Mouse (Mus musculus) liver, adult (tissue): ENCODE measurements at regions not wholly inside any gene's neighbourhood (a gene's known extent, or its start where the extent isn't known, plus 50 kb on each side); places are given as distances from the start of the nearest gene placed in this dataset.

Experiments
- GATA4 ChIP-seq: IDR thresholded peaks from 2 replicates; pipeline ENCODE4 v1.6.1; 2014; ENCODE audit warnings: mild to moderate bottlenecking, low read length; ENCODE audit not compliant: insufficient replicate concordance

DNA sequence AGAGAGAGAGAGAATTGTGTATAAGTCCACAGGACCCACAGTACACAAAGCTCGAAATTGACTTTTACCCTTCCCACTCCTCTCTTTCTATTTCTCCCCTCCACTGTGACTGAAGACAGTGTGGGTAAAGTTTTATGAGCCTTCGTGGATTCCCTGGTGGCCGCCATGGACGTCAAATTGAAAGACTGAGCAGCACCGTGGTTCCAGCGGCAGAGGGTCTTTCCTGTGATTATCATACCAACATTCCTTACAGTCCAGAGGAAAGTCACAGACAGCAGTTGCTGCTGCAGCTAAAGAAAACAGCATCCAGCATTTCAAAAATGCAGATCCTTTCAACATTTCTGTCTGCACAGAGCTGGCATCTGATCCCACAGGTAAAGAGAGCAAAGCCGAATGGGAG is 98.9 kb upstream of the Ccn6 start:
- TF ChIP-seq GATA4, result no peak

DNA sequence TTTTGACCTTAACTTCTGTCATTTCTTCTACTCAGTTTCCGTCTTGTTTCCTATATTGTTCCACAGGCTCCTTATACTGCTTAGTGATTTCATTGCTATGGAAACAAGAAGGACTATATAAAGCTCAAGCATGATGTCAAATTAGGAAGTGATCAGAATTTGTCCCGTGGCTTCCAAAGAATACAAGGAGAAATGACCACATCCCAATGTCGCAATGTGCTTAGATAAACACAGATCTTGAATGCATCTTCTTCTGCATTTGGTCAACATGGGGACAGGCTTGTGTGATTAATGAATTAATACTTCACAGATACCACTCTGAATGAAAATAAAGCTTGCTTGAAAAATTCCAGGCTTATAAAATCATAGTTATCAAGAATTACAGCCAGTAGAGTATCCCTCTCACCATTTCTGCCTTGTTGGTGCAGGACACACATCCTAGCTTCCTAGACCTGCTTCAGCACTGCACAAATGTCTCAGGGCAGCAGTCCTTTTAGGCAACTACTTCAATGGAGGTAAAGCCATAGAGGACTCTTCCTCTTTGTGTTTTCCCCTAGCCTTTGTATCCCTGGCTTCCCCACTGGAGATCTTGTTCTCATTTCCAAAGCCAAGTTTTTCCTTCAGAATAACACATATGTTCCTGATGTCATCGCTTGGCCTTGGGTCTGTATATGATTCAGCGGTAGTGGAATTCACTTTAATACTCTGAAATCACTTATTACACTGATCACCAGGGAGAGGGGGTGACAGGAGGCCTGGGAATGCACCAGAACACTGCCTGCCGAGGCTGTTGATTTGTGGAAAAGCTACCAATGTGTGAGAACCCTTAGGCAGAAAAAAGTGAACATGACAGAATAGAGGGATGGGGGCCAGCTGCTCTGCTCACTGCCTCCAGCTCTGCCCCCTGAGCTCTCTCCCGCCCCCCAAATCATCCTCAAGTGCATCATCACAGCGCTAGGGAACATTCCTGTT is 97.9 kb upstream of the Ccn6 start:
- TF ChIP-seq GATA4, result no peak

DNA sequence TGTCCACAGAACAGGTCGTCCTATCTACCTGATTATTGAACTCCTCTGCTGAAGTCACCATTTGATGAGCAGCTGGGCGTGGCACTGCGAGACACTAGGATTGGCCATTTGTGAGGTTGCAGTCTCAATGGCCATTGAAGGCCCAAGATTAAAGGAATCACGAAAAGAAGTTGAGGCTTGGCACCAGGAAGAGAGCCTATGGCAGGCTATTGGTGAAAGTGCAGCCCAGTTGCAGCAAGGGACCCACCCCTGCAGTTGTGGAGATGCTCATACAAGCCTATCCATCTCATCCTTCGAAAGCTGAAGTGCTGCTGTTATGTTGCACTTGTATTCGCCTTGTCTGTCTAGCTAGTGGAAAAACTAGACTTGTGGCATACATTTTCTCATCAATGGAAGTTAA is 96.5 kb upstream of the Ccn6 start:
- no peak for TF ChIP-seq GATA4

DNA sequence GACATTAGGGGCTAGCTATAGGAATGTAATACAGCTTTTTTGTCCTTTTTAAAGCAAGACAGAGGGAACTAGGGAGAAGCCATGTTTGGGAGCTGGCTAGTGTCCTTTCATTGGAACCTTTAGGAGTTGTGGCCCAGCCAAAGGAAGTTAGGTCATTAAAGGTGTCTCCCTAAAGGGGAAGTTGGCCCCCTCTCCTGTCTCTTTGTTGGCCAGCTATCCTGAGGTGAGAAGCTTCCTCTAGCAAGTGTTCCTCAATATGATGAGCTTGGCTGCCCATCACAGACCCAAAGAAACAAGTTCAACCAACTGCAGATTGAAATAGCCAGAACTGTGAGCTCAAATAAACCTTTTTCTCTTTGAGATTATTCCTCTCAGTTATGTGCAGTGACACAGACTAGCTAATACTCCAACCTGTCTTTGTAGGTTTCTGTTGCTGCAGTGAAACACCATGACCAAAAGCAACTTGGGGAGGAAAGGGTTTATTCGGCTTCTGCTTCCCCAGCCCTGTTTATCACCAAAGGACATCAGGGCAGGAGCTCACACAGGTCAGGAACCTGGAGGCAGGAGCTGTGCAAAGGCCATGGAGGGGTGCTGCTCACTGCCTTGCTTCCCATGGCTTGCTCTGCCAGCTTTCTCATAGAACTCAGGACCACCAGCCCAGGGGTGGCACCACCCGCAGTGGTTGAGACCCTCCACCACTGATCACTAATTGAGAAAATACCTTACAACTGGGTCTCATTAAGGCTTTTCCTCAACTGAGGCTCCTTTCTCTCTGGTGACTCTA is 94.0 kb upstream of the Ccn6 start:
- TF ChIP-seq GATA4, result no peak

DNA sequence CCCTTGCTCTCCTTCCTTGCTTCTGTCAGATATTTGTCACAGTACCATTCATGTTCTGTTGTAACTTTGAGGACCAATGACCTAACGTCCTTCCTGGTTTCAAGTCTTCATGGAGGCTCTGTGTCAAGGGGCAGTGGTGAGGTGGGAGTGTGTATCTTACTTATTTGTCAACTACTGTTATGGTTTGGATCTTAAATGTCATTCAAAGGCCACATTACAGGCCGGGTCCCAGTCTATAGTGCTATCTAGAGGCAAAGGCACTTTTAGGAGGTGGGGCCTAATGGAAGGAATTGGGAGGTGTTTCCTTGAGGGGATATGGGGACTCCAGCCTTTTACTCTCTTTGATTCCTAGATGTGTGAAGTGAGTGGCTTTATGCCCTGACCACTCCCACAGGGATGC is 91.0 kb upstream of the Ccn6 start:
- TF ChIP-seq GATA4, result no peak

DNA sequence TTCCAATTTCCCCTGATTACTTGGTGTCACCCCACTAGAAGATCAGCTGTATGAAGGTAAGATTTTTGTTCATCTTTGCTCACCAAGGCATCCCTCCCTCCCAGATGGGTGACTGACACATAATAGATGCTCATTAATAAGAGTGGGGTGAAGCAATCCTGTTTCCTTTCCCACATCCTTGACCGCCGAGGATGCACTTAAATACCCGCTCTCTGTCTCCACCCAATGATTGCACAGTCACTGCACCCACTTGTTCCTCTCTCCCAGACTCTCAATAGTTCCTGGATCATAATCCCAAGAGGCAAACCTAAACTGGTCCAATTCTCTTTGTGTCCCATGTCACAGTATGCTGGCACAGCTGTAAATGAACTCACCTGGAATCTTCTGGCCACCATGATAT is 86.4 kb upstream of the Ccn6 start:
- no peak for TF ChIP-seq GATA4

DNA sequence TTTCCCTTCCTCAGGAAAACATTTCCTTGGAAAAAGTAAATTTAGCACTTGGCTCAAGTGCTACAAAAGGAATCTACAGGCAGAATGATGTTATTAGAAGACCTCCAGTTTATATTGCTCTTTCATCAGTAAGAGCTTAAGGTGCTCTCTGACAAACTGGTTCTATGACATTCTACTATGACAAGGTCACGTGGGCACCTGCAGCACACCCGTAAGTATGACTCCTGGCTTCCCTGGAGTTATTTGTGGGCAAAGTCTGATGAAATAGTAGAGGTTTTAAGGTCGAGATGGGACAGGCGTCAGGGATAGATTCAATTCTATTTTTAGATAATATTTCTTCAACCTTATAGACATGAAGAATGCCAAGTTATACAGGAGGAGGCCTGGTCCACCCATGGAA is 84.9 kb upstream of the Ccn6 start:
- no peak for TF ChIP-seq GATA4

DNA sequence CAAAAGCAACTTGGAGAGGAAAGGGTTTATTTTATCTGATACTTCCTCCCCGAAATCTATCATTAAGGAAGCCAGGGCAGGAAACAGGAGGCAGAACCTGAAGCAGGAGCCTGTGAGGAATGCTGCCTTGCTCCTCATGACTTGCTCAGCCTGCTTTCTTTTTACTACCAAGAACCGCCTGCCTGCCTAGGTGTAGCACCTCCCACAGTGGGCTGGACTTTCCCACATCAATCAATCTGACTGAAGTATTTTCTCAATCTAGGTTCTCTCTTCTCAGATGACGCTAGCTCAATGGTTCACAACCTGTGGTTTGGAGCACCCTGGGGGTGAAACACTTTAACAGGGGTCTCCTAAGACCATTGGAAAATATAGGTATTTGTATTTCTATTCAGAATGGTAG is 83.4 kb upstream of the Ccn6 start:
- no peak for TF ChIP-seq GATA4

DNA sequence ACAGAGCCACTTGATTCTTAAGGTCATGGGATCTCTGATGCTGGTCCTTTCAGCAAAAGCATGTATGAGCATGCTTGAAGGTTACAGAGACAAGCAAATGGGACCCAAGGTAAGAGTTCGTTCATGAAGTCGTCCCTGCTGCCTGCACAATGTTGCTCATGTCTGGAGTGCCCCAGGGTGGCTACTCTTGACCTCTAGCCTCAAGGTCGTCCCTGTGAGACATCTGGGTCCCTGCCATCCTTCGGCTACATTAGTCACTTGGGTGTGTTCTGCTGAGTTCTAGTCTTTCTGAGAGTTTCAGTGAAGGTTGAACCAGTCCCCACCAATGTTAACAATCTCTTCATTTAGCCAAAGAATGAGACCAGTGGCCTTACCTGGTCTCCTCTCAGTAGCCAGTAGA is 81.5 kb upstream of the Ccn6 start:
- no peak for TF ChIP-seq GATA4

DNA sequence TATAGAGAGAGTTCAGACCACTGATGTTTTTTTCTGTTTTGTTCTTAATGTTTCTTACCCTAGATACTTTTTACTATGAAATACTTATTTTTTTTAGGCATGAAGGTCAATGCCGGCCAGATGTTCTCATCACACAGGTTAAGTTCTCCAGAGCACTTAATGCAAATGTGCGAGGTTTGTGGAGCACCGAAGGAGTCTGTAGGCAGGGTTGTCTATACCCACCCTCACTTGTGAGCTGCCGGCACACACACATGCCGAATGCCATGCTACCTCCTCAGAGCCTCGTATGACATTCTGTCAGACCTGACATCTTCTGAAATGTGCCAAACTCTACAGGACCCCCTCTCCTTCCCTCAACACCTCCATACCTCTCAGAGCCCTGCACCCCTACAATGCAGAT is 80.5 kb upstream of the Ccn6 start:
- TF ChIP-seq GATA4, result no peak

DNA sequence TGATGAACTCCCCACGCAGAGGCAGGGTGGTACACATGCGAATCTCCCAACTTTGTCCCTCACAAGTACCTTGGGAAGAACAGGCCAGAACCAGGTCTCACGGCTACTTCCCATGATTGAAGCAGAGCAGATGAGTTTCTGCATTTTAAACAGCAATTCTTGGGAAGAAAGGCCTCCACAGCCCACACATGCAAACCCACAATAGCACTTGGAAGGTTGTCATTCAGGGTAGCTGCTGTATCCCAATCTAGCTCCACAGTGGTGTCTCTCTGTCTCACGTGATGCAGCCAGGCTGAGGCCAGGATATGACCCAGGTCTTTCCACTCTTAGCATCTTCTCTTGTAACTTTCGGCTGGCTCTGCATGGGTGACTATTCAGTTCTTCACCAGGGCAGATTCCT is 78.8 kb upstream of the Ccn6 start:
- no peak for TF ChIP-seq GATA4

DNA sequence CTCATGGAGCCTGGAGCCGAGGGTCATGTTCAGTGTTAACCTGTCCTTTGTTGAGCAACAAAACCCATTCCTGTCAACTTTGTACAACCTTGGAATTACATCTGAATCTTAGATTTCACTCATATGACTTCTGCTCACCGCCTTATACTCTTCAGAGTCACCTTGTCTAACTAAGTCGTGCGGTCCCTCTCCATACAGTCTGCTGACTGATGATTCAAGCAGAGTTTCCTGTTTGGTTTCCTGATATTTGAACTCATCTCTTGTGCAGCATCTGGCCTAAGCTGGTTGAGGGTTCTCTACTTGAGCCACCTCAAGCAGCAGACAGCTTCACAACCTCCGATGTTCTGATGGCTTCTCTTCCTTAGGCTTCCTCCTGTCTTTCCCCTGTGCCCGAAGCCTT is 78.3 kb upstream of the Ccn6 start:
- TF ChIP-seq GATA4, result no peak

DNA sequence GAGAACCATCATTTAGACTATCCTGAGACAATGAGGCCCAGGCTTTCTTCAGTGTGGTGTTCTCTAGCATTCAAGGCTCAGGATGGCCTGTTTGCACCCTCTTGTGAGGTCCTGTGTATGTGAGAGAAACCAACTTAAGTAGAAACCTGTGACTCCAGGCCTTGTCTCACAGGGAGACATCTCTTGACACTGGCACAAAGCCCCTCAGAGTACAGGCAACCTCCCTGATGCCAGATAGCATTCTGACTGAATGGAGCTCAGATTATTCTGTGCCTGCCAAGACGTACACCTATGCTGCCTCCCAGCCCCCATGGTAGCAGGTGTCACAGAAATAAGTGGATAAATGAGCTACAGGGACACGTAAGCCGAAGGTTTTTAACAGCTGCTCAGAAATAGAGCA is 77.9 kb upstream of the Ccn6 start:
- no peak for TF ChIP-seq GATA4

DNA sequence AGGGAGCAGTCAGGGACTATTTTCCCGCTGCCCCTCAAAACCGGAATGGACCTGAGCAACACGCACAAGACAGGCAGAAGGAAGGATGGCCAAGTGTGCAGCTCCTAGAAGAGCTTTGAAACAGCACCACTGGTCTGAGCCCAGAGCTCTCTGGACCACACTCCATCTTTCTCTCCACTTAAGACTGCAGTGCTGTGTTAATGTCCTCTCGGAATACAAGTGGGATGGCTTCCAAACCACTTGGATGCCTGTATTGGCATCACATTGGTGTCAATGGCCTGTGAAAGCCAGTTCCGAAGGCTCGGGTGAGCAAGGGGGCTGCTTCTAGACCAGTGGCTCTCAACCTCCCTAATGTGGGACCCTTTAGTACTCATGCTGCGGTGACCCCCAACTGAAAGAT is 77.4 kb upstream of the Ccn6 start:
- TF ChIP-seq GATA4, result no peak

DNA sequence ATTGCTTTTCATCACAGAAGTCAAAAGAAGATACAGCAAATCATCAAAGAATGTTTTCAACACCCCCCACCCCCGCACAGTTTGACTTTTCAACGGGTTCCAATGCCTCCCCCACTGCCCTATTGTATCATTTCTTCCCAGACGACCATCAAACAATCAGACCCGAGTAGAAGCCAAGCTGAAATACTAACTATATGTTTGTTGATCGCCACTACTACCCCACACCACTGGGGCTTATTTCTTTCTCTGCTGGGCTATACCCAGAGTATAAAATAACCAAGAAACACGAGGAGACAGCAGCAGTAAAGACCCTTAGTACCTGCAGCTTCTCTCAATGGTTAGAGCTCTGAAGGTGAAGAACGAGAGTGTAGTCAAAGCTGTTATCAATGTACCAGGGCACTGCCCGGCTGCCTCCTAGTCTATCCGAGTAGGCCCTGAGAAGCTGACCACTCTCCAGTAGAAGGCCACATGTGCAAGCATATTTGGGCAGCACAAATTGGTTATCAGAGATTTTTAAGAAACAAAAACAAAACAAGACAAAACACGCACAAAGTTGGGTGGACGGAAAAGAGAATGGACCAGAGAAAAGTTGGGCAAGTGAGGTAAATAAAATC is 76.7 kb upstream of the Ccn6 start:
- no peak for TF ChIP-seq GATA4
